Mouse (Mus musculus): ENCODE data around the gene 4930583I09Rik.

The 4930583I09Rik gene

DNA sequence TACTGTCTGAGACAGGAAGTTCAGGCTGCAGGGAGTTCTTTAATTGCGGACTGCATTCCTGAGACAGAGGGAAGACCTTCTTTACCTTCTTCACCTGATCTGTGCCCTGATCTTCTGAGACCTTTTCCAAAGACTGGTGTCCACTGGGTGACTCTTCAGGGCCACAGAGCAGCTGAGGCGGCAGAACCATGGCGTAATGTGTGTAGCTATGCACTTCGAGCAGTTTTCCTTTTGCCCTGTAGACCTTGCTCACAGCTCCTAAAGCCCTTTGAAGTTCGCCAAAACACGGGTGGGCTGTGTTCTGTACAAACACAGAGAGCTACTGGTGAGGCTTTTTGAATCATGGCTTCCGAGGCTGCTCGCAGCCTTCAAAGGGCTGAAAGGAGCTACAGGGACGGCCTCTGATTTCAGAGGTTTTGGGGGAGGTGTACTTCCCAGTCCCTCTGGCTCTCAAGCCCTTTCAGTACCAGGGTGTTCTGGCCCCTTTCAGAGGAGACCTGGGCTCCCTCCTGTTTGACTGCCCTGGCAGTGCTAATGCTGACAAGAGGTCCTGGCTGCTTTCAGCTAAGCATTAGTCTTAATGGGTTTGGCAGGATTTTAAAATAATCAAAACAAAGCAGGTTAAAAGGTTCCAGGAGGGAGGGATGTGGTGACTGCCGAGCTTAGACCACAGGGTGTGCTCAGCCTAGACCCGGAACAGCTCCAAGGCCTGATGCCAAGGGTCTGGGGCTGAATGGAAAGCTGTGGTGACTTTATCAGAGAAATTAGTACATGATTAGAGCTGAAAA, 33.5 kb downstream of the 4930583I09Rik start:
- peak; percentile 24 for DNase-seq (ENCODE audit: low read depth, low spot score)

DNA sequence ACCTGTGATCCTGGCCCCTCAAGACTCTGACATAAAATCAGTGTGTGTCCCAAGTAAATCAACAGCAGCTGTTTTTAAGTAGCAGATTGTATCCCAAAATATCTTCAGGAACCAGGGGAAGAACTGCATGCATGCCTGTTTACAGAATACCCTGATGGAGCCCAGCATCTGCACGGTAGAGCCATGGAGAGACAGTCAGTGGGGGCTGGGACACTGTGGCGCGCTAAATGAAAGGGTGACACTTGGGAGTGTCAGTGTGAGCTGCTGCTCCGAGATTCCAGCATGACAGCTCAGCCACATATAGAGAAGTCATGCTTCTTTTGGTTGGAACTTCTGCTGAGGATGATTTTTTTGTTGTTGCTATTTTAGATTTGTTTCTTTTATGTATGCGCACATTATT, 43.2 kb downstream of the 4930583I09Rik start:
- DNase-seq (ENCODE audit: low read depth, low spot score), result no peak

DNA sequence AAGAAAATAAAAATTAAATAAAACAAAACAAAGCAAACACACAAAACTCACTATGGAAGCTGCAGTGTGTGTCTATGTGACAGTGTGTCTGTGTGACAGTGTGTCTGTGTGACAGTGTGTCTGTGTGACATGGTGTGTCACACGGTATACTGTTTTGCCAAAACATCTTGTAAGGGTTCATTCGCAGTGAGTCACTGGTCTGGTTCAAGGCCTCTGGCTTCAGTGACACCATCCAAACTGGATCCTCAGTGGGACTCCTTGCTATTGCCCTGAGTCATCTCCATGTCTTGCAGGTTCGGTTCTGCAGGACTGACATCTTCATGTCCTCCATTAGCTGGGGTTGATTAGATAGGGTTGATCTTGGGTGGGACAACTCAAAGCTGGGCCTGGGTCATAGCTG, 43.8 kb downstream of the 4930583I09Rik start:
- DNase-seq (ENCODE audit: low read depth, low spot score), result no peak

DNA sequence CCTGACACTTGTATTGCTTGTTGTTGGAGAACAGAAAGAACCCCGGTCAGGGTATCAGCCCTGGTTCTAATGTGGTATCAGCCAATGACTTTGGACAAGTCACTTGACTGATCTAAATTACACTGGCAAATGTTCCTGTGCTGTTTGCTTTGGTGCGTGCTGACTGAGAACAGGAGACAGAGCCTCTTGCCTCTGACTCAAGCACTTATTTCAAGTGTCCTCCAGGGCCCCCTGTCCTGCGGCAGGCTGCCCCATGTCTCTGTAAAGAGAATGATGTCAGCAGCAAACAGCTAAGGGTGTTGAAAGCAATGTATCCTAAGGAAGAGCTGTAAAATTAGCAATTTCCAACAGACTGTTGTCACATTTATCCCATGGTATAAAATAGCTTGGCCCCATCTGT, 46.7 kb downstream of the 4930583I09Rik start:
- no peak for DNase-seq (ENCODE audit: low read depth, low spot score)

DNA sequence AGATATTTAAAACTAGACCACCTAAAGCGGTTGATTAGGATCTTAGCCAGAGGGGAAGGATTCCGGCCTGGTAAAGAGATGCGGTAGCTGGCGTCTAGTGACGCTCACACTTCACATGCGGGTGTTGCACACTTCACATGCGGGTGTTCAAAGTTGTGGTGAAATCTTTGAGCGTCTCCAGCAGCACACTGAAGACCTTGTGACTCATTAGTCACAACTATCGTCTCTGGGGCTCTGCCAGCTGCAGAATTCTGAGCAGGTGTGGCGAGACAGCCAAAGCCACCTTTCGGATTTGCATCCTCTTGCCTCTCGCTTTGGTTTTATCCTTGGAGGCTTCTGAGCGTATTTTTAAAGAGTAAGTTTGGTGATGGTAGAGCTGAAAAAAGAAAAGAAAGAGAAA, 47.6 kb downstream of the 4930583I09Rik start:
- DNase-seq (ENCODE audit: low read depth, low spot score), result no peak

DNA sequence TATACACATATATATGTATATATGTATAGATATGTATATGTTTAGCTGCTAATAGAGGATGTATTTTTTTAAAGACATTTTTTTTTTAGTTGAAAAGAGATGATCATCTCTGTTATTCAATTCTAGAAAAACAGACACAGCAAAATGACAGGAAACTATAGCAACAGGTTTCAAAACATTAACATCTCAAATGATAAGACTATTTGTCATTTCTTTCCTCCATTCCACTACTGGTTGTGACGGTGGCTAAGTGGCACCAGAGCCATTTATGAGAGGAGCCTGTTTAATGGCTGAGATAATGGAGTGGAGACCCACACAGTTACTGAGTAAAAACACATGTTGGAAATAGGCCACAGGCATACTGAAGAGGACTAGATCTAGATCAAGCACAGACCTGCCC, 49.9 kb downstream of the 4930583I09Rik start:
- DNase-seq (ENCODE audit: low read depth, low spot score), result no peak

Measured in ZHBTc4 (cell line).